Mouse (Mus musculus) CH12.LX (cell line): ENCODE results near the gene Prrc2a. TPM values are rescaled to one million over a fixed set of nuclear protein-coding genes. Genes with fewer than 3 reads are reported as not detected.

ENCODE experiments used
- DNase-seq: peaks from one replicate; pipeline ENCODE4 v3.0.0-alpha.2; 2013; ENCODE audit errors: extremely low read depth
- H3K27ac ChIP-seq: 2 replicates; pipeline ENCODE4 v1.5.1; 2012; ENCODE audit warnings: low read depth, mild to moderate bottlenecking, control low read depth, moderate library complexity; ENCODE audit not compliant: insufficient read depth
- H3K27me3 ChIP-seq: replicated peaks from 2 replicates; pipeline ENCODE3; 2012; ENCODE audit warnings: inconsistent platforms
- H3K36me3 ChIP-seq, 2 experiments: replicated peaks in 1 of 2; 2 replicates each; pipeline versions ENCODE3 to v1.6.1; 2012; ENCODE audit warnings: inconsistent platforms in 1 of 2, low read length in 1 of 2, mild to moderate bottlenecking in 1 of 2, mixed read lengths in 1 of 2, moderate library complexity in 1 of 2; ENCODE audit not compliant: control insufficient read depth in 1 of 2, insufficient read depth in 1 of 2
- H3K4me1 ChIP-seq, 2 experiments: 2 replicates each; pipeline ENCODE4 v1.6.1; 2012; ENCODE audit warnings: inconsistent platforms in 1 of 2, moderate library complexity in 1 of 2; ENCODE audit not compliant: insufficient read depth in 2 of 2, control insufficient read depth in 1 of 2
- H3K4me2 ChIP-seq: 2 replicates; pipeline ENCODE4 v1.6.1; 2012; ENCODE audit warnings: low read depth, mild to moderate bottlenecking, control low read depth; ENCODE audit not compliant: poor library complexity, insufficient read depth, severe bottlenecking
- H3K4me3 ChIP-seq, 3 experiments: fragments of 150-350 bp in 1 of 3; sonication (generic) in 1 of 3; replicated peaks in 1 of 3; 2 replicates each; pipeline versions ENCODE3 to v1.5.1; 2011 to 2012; ENCODE audit warnings: low read depth in 2 of 3, low read length in 2 of 3, mild to moderate bottlenecking in 2 of 3, moderate library complexity in 2 of 3, control low read depth in 1 of 3, improper control_type of control experiment in 1 of 3, inconsistent platforms in 1 of 3, mixed read lengths in 1 of 3; ENCODE audit not compliant: poor library complexity in 1 of 3
- H3K79me2 ChIP-seq: replicated peaks from 2 replicates; pipeline ENCODE4 v1.6.1; 2012; ENCODE audit warnings: mild to moderate bottlenecking, moderate library complexity; ENCODE audit not compliant: control insufficient read depth, poor library complexity, insufficient read depth, severe bottlenecking; ENCODE audit errors: extremely low read depth
- H3K9ac ChIP-seq: 2 replicates; pipeline ENCODE4 v1.6.1; 2012; ENCODE audit warnings: low read depth, mild to moderate bottlenecking, control low read depth, moderate library complexity; ENCODE audit not compliant: insufficient read depth
- H3K9me3 ChIP-seq: replicated peaks from 2 replicates; pipeline ENCODE3; 2012; ENCODE audit warnings: low read length, inconsistent platforms, mixed read lengths
- BHLHE40 ChIP-seq: IDR thresholded peaks from 2 replicates; pipeline ENCODE4 v1.6.1; 2011; ENCODE audit warnings: mild to moderate bottlenecking, low read depth, low read length, improper control_type of control experiment
- CTCF ChIP-seq, 2 experiments: IDR thresholded peaks in 1 of 2; conservative IDR thresholded peaks in 1 of 2; 2 replicates each; pipeline ENCODE4 v1.5.1; 2011 to 2012; ENCODE audit warnings: low read depth in 2 of 2, low read length in 2 of 2, improper control_type of control experiment in 1 of 2, inconsistent platforms in 1 of 2, mild to moderate bottlenecking in 1 of 2, moderate library complexity in 1 of 2
- E2F4 ChIP-seq: IDR thresholded peaks from 2 replicates; pipeline ENCODE4 v1.6.1; 2011; ENCODE audit warnings: low read depth, low read length, improper control_type of control experiment; ENCODE audit not compliant: insufficient replicate concordance
- EP300 ChIP-seq: IDR thresholded peaks from 2 replicates; pipeline ENCODE4 v1.6.1; 2011; ENCODE audit warnings: low read length, improper control_type of control experiment
- ETS1 ChIP-seq: conservative IDR thresholded peaks from 2 replicates; pipeline ENCODE4 v1.6.1; 2012; ENCODE audit warnings: low read depth, mild to moderate bottlenecking, inconsistent platforms, low read length, improper control_type of control experiment, moderate library complexity
- GABPA ChIP-seq: IDR thresholded peaks from 2 replicates; pipeline ENCODE4 v1.6.1; 2012; ENCODE audit warnings: low read depth, low read length, improper control_type of control experiment, inconsistent platforms; ENCODE audit not compliant: insufficient replicate concordance
- HCFC1 ChIP-seq: IDR thresholded peaks from 2 replicates; pipeline ENCODE4 v1.6.1; 2012; ENCODE audit warnings: low read depth, mild to moderate bottlenecking, inconsistent platforms, low read length, improper control_type of control experiment
- JUN ChIP-seq: IDR thresholded peaks from 2 replicates; pipeline ENCODE4 v1.6.1; 2011; ENCODE audit warnings: low read depth, mild to moderate bottlenecking, low read length, improper control_type of control experiment, moderate library complexity; ENCODE audit not compliant: insufficient read depth
- KAT2A ChIP-seq: IDR thresholded peaks from 2 replicates; pipeline ENCODE4 v1.6.1; 2012; ENCODE audit warnings: low read length, improper control_type of control experiment, inconsistent platforms; ENCODE audit not compliant: insufficient replicate concordance
- MAX ChIP-seq: IDR thresholded peaks from 2 replicates; pipeline ENCODE4 v1.6.1; 2011; ENCODE audit warnings: low read length, improper control_type of control experiment
- MAZ ChIP-seq: IDR thresholded peaks from 2 replicates; pipeline ENCODE4 v1.6.1; 2012; ENCODE audit warnings: low read depth, mild to moderate bottlenecking, inconsistent platforms, low read length, improper control_type of control experiment, moderate library complexity
- MEF2A ChIP-seq: IDR thresholded peaks from 2 replicates; pipeline ENCODE4 v1.6.1; 2014; ENCODE audit warnings: low read depth, mild to moderate bottlenecking, inconsistent platforms, low read length, improper control_type of control experiment, borderline replicate concordance
- MXI1 ChIP-seq: IDR thresholded peaks from 2 replicates; pipeline ENCODE4 v1.6.1; 2011; ENCODE audit warnings: mild to moderate bottlenecking, low read depth, low read length, improper control_type of control experiment
- MYC ChIP-seq: IDR thresholded peaks from 2 replicates; pipeline ENCODE4 v1.6.1; 2011; ENCODE audit warnings: low read depth, mild to moderate bottlenecking, improper control_type of control experiment, low read length
- POLR2AphosphoS2 ChIP-seq: IDR thresholded peaks from 2 replicates; pipeline ENCODE4 v1.6.1; 2011; ENCODE audit warnings: low read depth, low read length, improper control_type of control experiment
- SIN3A ChIP-seq: IDR thresholded peaks from 2 replicates; pipeline ENCODE4 v1.6.1; 2012; ENCODE audit warnings: low read length, improper control_type of control experiment, inconsistent platforms
- SMC3 ChIP-seq: IDR thresholded peaks from 2 replicates; pipeline ENCODE4 v1.6.1; 2011; ENCODE audit warnings: low read depth, low read length, improper control_type of control experiment
- TBP ChIP-seq: conservative IDR thresholded peaks from 2 replicates; pipeline ENCODE4 v1.6.1; 2011; ENCODE audit warnings: low read depth, low read length, improper control_type of control experiment
- TCF12 ChIP-seq: IDR thresholded peaks from 2 replicates; pipeline ENCODE4 v1.6.1; 2014; ENCODE audit warnings: low read depth, mild to moderate bottlenecking, inconsistent platforms, low read length, improper control_type of control experiment
- UBTF ChIP-seq: IDR thresholded peaks from 2 replicates; pipeline ENCODE4 v1.6.1; 2012; ENCODE audit warnings: low read depth, mild to moderate bottlenecking, inconsistent platforms, low read length, improper control_type of control experiment, moderate library complexity
- ZC3H11A ChIP-seq: IDR thresholded peaks from 2 replicates; pipeline ENCODE4 v1.6.1; 2012; ENCODE audit warnings: low read depth, mild to moderate bottlenecking, inconsistent platforms, low read length, improper control_type of control experiment
- ZKSCAN1 ChIP-seq: IDR thresholded peaks from 2 replicates; pipeline ENCODE4 v1.6.1; 2012; ENCODE audit warnings: low read depth, inconsistent platforms, low read length, improper control_type of control experiment, borderline replicate concordance
- dilution Hi-C: fragments of 300-500 bp; cut with MboI; formaldehyde crosslinking; loops from 2 replicates; pipeline ENCODE4 v1.14.3; 2020; ENCODE audit warnings: low sequenced_read_pairs; ENCODE audit not compliant: extremely low pct_unique_long_range_greater_than_20kb, extremely low pct_ligation_motif_present
- in situ Hi-C: fragments of 300-500 bp; cut with MboI; formaldehyde crosslinking; loops from 3 replicates; pipeline ENCODE4 v1.14.3; 2019; ENCODE audit warnings: low sequenced_read_pairs, low pct_ligation_motif_present, low pct_unique_long_range_greater_than_20kb, mixed read lengths
- polyA plus RNA-seq: library from polyadenylated mRNA; unstranded; fragments of >175 nt; gene quantifications from 2 replicates; pipeline ENCODE4 v1.2.1, GENCODE M21; 2012; ENCODE audit warnings: low read depth; ENCODE audit not compliant: insufficient read length
- total RNA-seq, 2 experiments: library from RNA; depleted of rRNA; stranded (reverse); fragments of 300-350 nt in 1 of 2; fragments of >200 nt in 1 of 2; gene quantifications; 2 replicates each; pipeline ENCODE4 v1.2.3; 2012 to 2014

The Prrc2a gene
- total and polyA plus RNA-seq, 3 experiments, result 31.3 to 313 (median 80.4) TPM

DNA sequence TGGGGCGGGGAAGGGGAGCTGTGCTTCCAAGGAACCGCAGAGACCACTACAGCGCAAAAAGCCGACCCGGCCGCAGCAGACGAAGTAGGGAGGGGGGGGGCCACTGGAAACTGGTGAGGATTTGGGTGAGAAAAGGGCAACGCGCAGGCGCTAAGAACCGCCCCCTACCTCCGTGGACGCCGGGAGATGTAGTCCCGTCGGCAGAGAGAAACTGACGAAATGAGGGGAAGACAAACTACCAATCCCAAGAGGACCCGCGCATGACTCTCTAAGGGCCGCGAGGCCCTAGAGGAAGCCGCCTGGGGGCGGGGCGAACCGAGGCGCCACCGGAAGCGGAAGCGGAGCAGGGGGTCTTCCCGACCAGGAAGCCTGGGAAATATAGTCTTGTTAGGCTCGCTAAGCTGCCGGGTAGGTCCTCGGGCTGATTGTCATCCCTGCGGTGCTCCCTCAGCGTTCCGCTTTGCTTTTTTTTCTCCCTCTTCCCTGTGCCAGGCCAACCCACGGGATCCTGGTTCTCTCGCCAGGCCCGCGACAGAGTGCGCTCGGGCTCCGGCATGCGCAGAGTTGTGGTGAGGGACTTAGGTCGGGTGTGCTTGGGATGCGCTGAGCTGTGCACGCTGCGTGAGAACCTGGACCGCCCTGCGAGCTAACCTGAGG, 43.4 kb downstream of the Prrc2a start, which contains the start of gene Gpank1 (continued):
- TF ChIP-seq TBP (peak; percentile 61; the same call in 1 of the 2 replicates), UBTF (0 out of 2 replicates have a peak, but pooled peaks have one; percentile 46), CTCF (conservative IDR thresholded peaks at IDR 0.05 in 1 of 2, IDR thresholded peaks at IDR 0.05 in 1 of 2; ENCODE audit: low read depth in 2 of 2, low read length in 2 of 2) (no peak), MEF2A (peak; percentile 45; the same call in 1 of the 2 replicates), SMC3 (no peak), ZC3H11A (no peak), POLR2AphosphoS2 (no peak), MAZ (peak; percentile 88), ZKSCAN1 (no peak), GABPA (peak; percentile 57; the same call in 1 of the 2 replicates), JUN (no peak), MAX (0 out of 2 replicates have a peak, but pooled peaks have one; percentile 47), E2F4 (no peak), SIN3A (peak; percentile 93), HCFC1 (peak; percentile 97), EP300 (no peak), TCF12 (peak; percentile 69; the same call in 1 of the 2 replicates)

GRCm38 (mm10) chr17:35120745-35121142, 44.0 kb downstream of the Prrc2a start:
- H3K4me2 ChIP-seq, result peak overlapping the region; percentile 78
- peaks cover 42 to 56% of the 10 kb centered on the region in 2 experiments for H3K36me3 ChIP-seq
- no peak overlapping the region for H3K27ac ChIP-seq
- in situ Hi-C loops (no loop called here), dilution Hi-C loops (no loop called here)
- H3K27me3 ChIP-seq, result no peaks in the 10 kb centered on the region
- TF ChIP-seq KAT2A (no peak), TBP (no peak), BHLHE40 (no peak), MYC (no peak), MXI1 (peak; percentile 41; the same call in 1 of the 2 replicates), SMC3 (no peak), ETS1 (no peak)
- peaks cover 38% of the 10 kb centered on the region for H3K79me2 ChIP-seq
- peak overlapping the region; percentile 81 to 98 (median 85) for H3K4me3 ChIP-seq
- no peaks in the 10 kb centered on the region for H3K9me3 ChIP-seq
- H3K9ac ChIP-seq, result peak overlapping the region; percentile 95
- DNase-seq, result no peak
- peaks cover 0 to 50% of the 10 kb centered on the region in 2 experiments; a peak in 2 of 4 replicates for H3K4me1 ChIP-seq
